Mouse (Mus musculus) CH12.LX (cell line): ENCODE results near the gene Fndc10. TPM values are rescaled to one million over a fixed set of nuclear protein-coding genes. Genes with fewer than 3 reads are reported as not detected.

Experiments used
- DNase-seq: peaks from one replicate; pipeline ENCODE4 v3.0.0-alpha.2; 2013; ENCODE audit errors: extremely low read depth
- H3K27ac ChIP-seq: 2 replicates; pipeline ENCODE4 v1.5.1; 2012; ENCODE audit warnings: low read depth, mild to moderate bottlenecking, control low read depth, moderate library complexity; ENCODE audit not compliant: insufficient read depth
- H3K27me3 ChIP-seq: replicated peaks from 2 replicates; pipeline ENCODE3; 2012; ENCODE audit warnings: inconsistent platforms
- H3K36me3 ChIP-seq, 2 experiments: replicated peaks in 1 of 2; 2 replicates each; pipeline versions ENCODE3 to v1.6.1; 2012; ENCODE audit warnings: inconsistent platforms in 1 of 2, low read length in 1 of 2, mild to moderate bottlenecking in 1 of 2, mixed read lengths in 1 of 2, moderate library complexity in 1 of 2; ENCODE audit not compliant: control insufficient read depth in 1 of 2, insufficient read depth in 1 of 2
- H3K4me1 ChIP-seq, 2 experiments: 2 replicates each; pipeline ENCODE4 v1.6.1; 2012; ENCODE audit warnings: inconsistent platforms in 1 of 2, moderate library complexity in 1 of 2; ENCODE audit not compliant: insufficient read depth in 2 of 2, control insufficient read depth in 1 of 2
- H3K4me2 ChIP-seq: 2 replicates; pipeline ENCODE4 v1.6.1; 2012; ENCODE audit warnings: low read depth, mild to moderate bottlenecking, control low read depth; ENCODE audit not compliant: poor library complexity, insufficient read depth, severe bottlenecking
- H3K4me3 ChIP-seq, 3 experiments: fragments of 150-350 bp in 1 of 3; sonication (generic) in 1 of 3; replicated peaks in 1 of 3; 2 replicates each; pipeline versions ENCODE3 to v1.5.1; 2011 to 2012; ENCODE audit warnings: low read depth in 2 of 3, low read length in 2 of 3, mild to moderate bottlenecking in 2 of 3, moderate library complexity in 2 of 3, control low read depth in 1 of 3, improper control_type of control experiment in 1 of 3, inconsistent platforms in 1 of 3, mixed read lengths in 1 of 3; ENCODE audit not compliant: poor library complexity in 1 of 3
- H3K79me2 ChIP-seq: replicated peaks from 2 replicates; pipeline ENCODE4 v1.6.1; 2012; ENCODE audit warnings: mild to moderate bottlenecking, moderate library complexity; ENCODE audit not compliant: control insufficient read depth, poor library complexity, insufficient read depth, severe bottlenecking; ENCODE audit errors: extremely low read depth
- H3K9ac ChIP-seq: 2 replicates; pipeline ENCODE4 v1.6.1; 2012; ENCODE audit warnings: low read depth, mild to moderate bottlenecking, control low read depth, moderate library complexity; ENCODE audit not compliant: insufficient read depth
- H3K9me3 ChIP-seq: replicated peaks from 2 replicates; pipeline ENCODE3; 2012; ENCODE audit warnings: low read length, inconsistent platforms, mixed read lengths
- CHD2 ChIP-seq: IDR thresholded peaks from 2 replicates; pipeline ENCODE4 v1.6.1; 2011; ENCODE audit warnings: low read length, improper control_type of control experiment
- CTCF ChIP-seq, 2 experiments: IDR thresholded peaks in 1 of 2; conservative IDR thresholded peaks in 1 of 2; 2 replicates each; pipeline ENCODE4 v1.5.1; 2011 to 2012; ENCODE audit warnings: low read depth in 2 of 2, low read length in 2 of 2, improper control_type of control experiment in 1 of 2, inconsistent platforms in 1 of 2, mild to moderate bottlenecking in 1 of 2, moderate library complexity in 1 of 2
- ELF1 ChIP-seq: IDR thresholded peaks from 2 replicates; pipeline ENCODE4 v1.6.1; 2014; ENCODE audit warnings: low read depth, mild to moderate bottlenecking, inconsistent platforms, low read length, improper control_type of control experiment
- HCFC1 ChIP-seq: IDR thresholded peaks from 2 replicates; pipeline ENCODE4 v1.6.1; 2012; ENCODE audit warnings: low read depth, mild to moderate bottlenecking, inconsistent platforms, low read length, improper control_type of control experiment
- KAT2A ChIP-seq: IDR thresholded peaks from 2 replicates; pipeline ENCODE4 v1.6.1; 2012; ENCODE audit warnings: low read length, improper control_type of control experiment, inconsistent platforms; ENCODE audit not compliant: insufficient replicate concordance
- MAZ ChIP-seq: IDR thresholded peaks from 2 replicates; pipeline ENCODE4 v1.6.1; 2012; ENCODE audit warnings: low read depth, mild to moderate bottlenecking, inconsistent platforms, low read length, improper control_type of control experiment, moderate library complexity
- MEF2A ChIP-seq: IDR thresholded peaks from 2 replicates; pipeline ENCODE4 v1.6.1; 2014; ENCODE audit warnings: low read depth, mild to moderate bottlenecking, inconsistent platforms, low read length, improper control_type of control experiment, borderline replicate concordance
- MYC ChIP-seq: IDR thresholded peaks from 2 replicates; pipeline ENCODE4 v1.6.1; 2011; ENCODE audit warnings: low read depth, mild to moderate bottlenecking, improper control_type of control experiment, low read length
- NRF1 ChIP-seq: IDR thresholded peaks from 2 replicates; pipeline ENCODE4 v1.6.1; 2014; ENCODE audit warnings: low read depth, mild to moderate bottlenecking, inconsistent platforms, low read length, improper control_type of control experiment, moderate library complexity
- PAX5 ChIP-seq: IDR thresholded peaks from 2 replicates; pipeline ENCODE4 v1.6.1; 2012; ENCODE audit warnings: low read length, inconsistent platforms, mixed read lengths
- RAD21 ChIP-seq: IDR thresholded peaks from 2 replicates; pipeline ENCODE4 v1.6.1; 2011; ENCODE audit warnings: low read depth, mild to moderate bottlenecking, low read length, improper control_type of control experiment, moderate library complexity
- SMC3 ChIP-seq: IDR thresholded peaks from 2 replicates; pipeline ENCODE4 v1.6.1; 2011; ENCODE audit warnings: low read depth, low read length, improper control_type of control experiment
- UBTF ChIP-seq: IDR thresholded peaks from 2 replicates; pipeline ENCODE4 v1.6.1; 2012; ENCODE audit warnings: low read depth, mild to moderate bottlenecking, inconsistent platforms, low read length, improper control_type of control experiment, moderate library complexity
- USF1 ChIP-seq: IDR thresholded peaks from 2 replicates; pipeline ENCODE4 v1.6.1; 2014; ENCODE audit warnings: low read depth, mild to moderate bottlenecking, inconsistent platforms, low read length, improper control_type of control experiment
- USF2 ChIP-seq: conservative IDR thresholded peaks from 2 replicates; pipeline ENCODE4 v1.6.1; 2011; ENCODE audit warnings: low read depth, low read length, improper control_type of control experiment
- ZKSCAN1 ChIP-seq: IDR thresholded peaks from 2 replicates; pipeline ENCODE4 v1.6.1; 2012; ENCODE audit warnings: low read depth, inconsistent platforms, low read length, improper control_type of control experiment, borderline replicate concordance
- ZNF384 ChIP-seq: IDR thresholded peaks from 2 replicates; pipeline ENCODE4 v1.6.1; 2012; ENCODE audit warnings: low read depth, low read length, improper control_type of control experiment, inconsistent platforms
- dilution Hi-C: fragments of 300-500 bp; cut with MboI; formaldehyde crosslinking; loops from 2 replicates; pipeline ENCODE4 v1.14.3; 2020; ENCODE audit warnings: low sequenced_read_pairs; ENCODE audit not compliant: extremely low pct_unique_long_range_greater_than_20kb, extremely low pct_ligation_motif_present
- in situ Hi-C: fragments of 300-500 bp; cut with MboI; formaldehyde crosslinking; loops from 3 replicates; pipeline ENCODE4 v1.14.3; 2019; ENCODE audit warnings: low sequenced_read_pairs, low pct_ligation_motif_present, low pct_unique_long_range_greater_than_20kb, mixed read lengths
- polyA plus RNA-seq: library from polyadenylated mRNA; unstranded; fragments of >175 nt; gene quantifications from 2 replicates; pipeline ENCODE4 v1.2.1, GENCODE M21; 2012; ENCODE audit warnings: low read depth; ENCODE audit not compliant: insufficient read length
- total RNA-seq, 2 experiments: library from RNA; depleted of rRNA; stranded (reverse); fragments of 300-350 nt in 1 of 2; fragments of >200 nt in 1 of 2; gene quantifications; 2 replicates each; pipeline ENCODE4 v1.2.3; 2012 to 2014

Gene Fndc10
- total and polyA plus RNA-seq, 3 experiments = 1.3 to 3.2 (median 1.7) TPM

DNA sequence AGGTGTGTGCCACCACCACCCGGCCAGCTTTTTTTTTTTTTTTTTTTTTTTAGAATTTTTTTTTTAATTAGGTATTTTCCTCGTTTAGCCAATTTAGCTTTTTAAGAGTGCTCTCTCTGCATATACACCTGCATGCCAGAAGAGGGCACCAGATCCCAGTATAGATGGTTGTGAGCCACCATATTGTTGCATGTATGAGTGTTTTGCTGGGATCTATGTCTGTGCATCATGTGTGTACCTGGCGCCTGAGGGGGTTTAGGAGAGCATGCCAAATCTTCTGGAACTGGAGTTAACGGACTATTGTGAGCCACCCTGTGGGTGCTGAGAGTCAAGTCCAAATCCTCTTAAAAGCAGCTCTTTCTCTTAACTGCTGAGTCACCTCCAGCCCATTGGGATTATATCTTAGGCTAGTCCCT is 27.5 kb downstream of the Fndc10 start:
- in situ Hi-C loops = no loop called here
- Histone ChIP-seq H3K9me3 (no peaks in the 10 kb centered on the region), H3K79me2 (no peaks in the 10 kb centered on the region; the same call in 1 of the 2 replicates), H3K27ac (no peak overlapping the region; the same call in 1 of the 2 replicates), H3K4me3 (no peak overlapping the region), H3K27me3 (no peaks in the 10 kb centered on the region), H3K4me2 (no peak overlapping the region), H3K4me1 (no peaks in the 10 kb centered on the region; a peak in 1 of 4 replicates), H3K36me3 (peaks cover 48 to 74% of the 10 kb centered on the region in 2 experiments), H3K9ac (no peak overlapping the region)
- TF ChIP-seq ELF1 (no peak), SMC3 (peak; percentile 45), ZNF384 (peak; percentile 57), RAD21 (peak; percentile 47), KAT2A (no peak), CTCF (conservative IDR thresholded peaks at IDR 0.05 in 1 of 2, IDR thresholded peaks at IDR 0.05 in 1 of 2; ENCODE audit: low read depth in 2 of 2, low read length in 2 of 2) (peak; percentile 41 to 64; a peak in 3 of 4 replicates)
- dilution Hi-C loops = no loop called here
- DNase-seq = peak; percentile 28

DNA sequence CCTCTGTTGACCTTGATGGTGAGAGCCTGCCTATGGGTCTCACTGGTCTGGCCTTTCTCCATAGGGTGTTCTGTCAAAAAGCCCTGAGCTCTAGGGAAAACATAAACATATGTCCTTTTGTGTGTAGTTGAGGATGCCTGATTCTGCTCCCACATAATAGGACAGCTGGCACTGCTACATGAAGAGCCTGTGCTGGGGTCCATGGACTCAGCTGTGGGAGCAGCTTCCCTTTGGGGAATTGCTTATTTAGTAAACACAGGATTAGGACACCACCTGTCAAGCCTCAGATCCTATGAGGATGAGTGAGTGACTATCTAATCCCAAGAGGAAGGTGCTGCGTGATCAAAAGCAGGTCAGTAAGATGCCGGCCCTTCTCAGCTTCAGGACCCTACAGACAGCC is 33.9 kb downstream of the Fndc10 start:
- no peak for TF ChIP-seq CTCF (conservative IDR thresholded peaks at IDR 0.05 in 1 of 2, IDR thresholded peaks at IDR 0.05 in 1 of 2; ENCODE audit: low read depth in 2 of 2, low read length in 2 of 2)
- dilution Hi-C loops = no loop called here
- Histone ChIP-seq H3K4me3 (no peak overlapping the region), H3K9ac (no peak overlapping the region), H3K9me3 (no peaks in the 10 kb centered on the region), H3K79me2 (no peaks in the 10 kb centered on the region), H3K4me2 (no peak overlapping the region), H3K4me1 (no peaks in the 10 kb centered on the region), H3K27ac (no peak overlapping the region), H3K27me3 (no peaks in the 10 kb centered on the region), H3K36me3 (peaks cover 63 to 89% of the 10 kb centered on the region in 2 experiments)
- in situ Hi-C loops = no loop called here
- DNase-seq = no peak

DNA sequence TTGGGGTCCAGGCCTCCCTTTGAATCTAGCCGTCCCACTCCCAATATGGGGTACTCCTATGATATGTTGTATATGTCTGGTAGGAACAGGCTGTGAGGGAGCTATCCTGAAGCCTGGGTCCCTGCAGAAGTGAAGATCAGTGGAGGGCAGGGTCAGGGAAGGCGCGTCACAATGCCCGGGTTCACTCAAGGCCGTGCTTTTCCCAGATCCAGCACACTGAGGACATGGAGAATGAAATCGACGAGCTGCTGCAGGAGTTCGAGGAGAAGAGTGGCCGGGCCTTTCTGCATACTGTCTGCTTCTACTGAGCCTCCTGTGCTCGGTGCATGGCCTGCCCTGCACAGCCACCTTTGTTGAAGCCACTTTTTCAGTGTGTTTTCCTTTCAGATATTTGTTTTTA is 39.1 kb downstream of the Fndc10 start:
- peaks cover 36 to 68% of the 10 kb centered on the region in 2 experiments for H3K36me3 ChIP-seq
- H3K4me1 ChIP-seq = peaks cover 8 to 22% of the 10 kb centered on the region in 2 experiments
- no peak for DNase-seq
- H3K27ac ChIP-seq = no peak overlapping the region
- no peak overlapping the region for H3K4me3 ChIP-seq
- H3K79me2 ChIP-seq = no peaks in the 10 kb centered on the region
- TF ChIP-seq UBTF (no peak), HCFC1 (no peak), ZKSCAN1 (no peak), PAX5 (no peak), MAZ (no peak), MYC (no peak), KAT2A (no peak), USF2 (no peak), USF1 (no peak), MEF2A (no peak), CHD2 (no peak), CTCF (conservative IDR thresholded peaks at IDR 0.05 in 1 of 2, IDR thresholded peaks at IDR 0.05 in 1 of 2; ENCODE audit: low read depth in 2 of 2, low read length in 2 of 2) (no peak), NRF1 (no peak), ZNF384 (no peak)
- dilution Hi-C loops (no loop called here), in situ Hi-C loops (loop anchor here (5.0 kb wide), 1 partner anchor 34 kb away; no protein-coding TSS in a partner anchor)
- no peak overlapping the region for H3K9ac ChIP-seq
- H3K9me3 ChIP-seq = no peaks in the 10 kb centered on the region
- H3K27me3 ChIP-seq = no peaks in the 10 kb centered on the region
- H3K4me2 ChIP-seq = no peak overlapping the region
